Mouse (Mus musculus) limb, embryonic 14.5 days (tissue): ENCODE results near the gene Gm10260. TPM values are rescaled to one million over a fixed set of nuclear protein-coding genes. Genes with fewer than 3 reads are reported as not detected.
A peak's percentile ranks its signal among the peaks of the same experiment; 100 is the strongest.

Experiments used
- ATAC-seq: fragments of 200-750 bp; cut with Nextera tagmentation; 2 replicates; pipeline ENCODE4 v1.8.0; 2017; ENCODE audit warnings: low read depth, moderate number of reproducible peaks, moderate TSS enrichment; ENCODE audit not compliant: low FRiP score
- DNase-seq: peaks from one replicate; pipeline ENCODE4 v3.0.0-alpha.2; 2015; ENCODE audit warnings: low spot score
- H3K27ac ChIP-seq: fragments of 300-500 bp; sonication (generic); replicated peaks from 2 replicates; pipeline ENCODE4 v1.5.1; 2014; ENCODE audit warnings: low read depth, mild to moderate bottlenecking, low read length, moderate library complexity, mixed read lengths
- H3K27me3 ChIP-seq: fragments of 300-500 bp; sonication (generic); 2 replicates; pipeline ENCODE4 v1.6.1; 2014; ENCODE audit warnings: low read length, mixed read lengths; ENCODE audit not compliant: control insufficient read depth, insufficient read depth
- H3K36me3 ChIP-seq: fragments of 300-500 bp; sonication (generic); 2 replicates; pipeline ENCODE4 v1.6.1; 2014; ENCODE audit warnings: mild to moderate bottlenecking, low read length, moderate library complexity, mixed read lengths; ENCODE audit not compliant: control insufficient read depth, insufficient read depth
- H3K4me1 ChIP-seq: fragments of 300-500 bp; sonication (generic); 2 replicates; pipeline ENCODE4 v1.6.1; 2014; ENCODE audit warnings: antibody characterized with exemption, low read length, mixed read lengths; ENCODE audit not compliant: control insufficient read depth, insufficient read depth
- H3K4me2 ChIP-seq: fragments of 300-500 bp; sonication (generic); replicated peaks from 2 replicates; pipeline ENCODE4 v1.6.1; 2014; ENCODE audit warnings: low read depth, mild to moderate bottlenecking, low read length, moderate library complexity; ENCODE audit not compliant: severe bottlenecking
- H3K4me3 ChIP-seq: fragments of 300-500 bp; sonication (generic); replicated peaks from 2 replicates; pipeline ENCODE4 v1.5.1; 2014; ENCODE audit warnings: low read length
- H3K9ac ChIP-seq: fragments of 300-500 bp; sonication (generic); 2 replicates; pipeline ENCODE4 v1.6.1; 2014; ENCODE audit warnings: mild to moderate bottlenecking, low read depth, low read length, moderate library complexity; ENCODE audit not compliant: severe bottlenecking
- H3K9me3 ChIP-seq: fragments of 300-500 bp; sonication (generic); 2 replicates; pipeline ENCODE4 v1.6.1; 2016; ENCODE audit warnings: low read length; ENCODE audit not compliant: control insufficient read depth
- POLR2A ChIP-seq: fragments of 200-500 bp; IDR thresholded peaks from 2 replicates; pipeline ENCODE4 v1.8.0; 2012; ENCODE audit warnings: inconsistent platforms, mild to moderate bottlenecking, moderate library complexity, borderline replicate concordance; ENCODE audit not compliant: insufficient read depth, insufficient read length; ENCODE audit errors: extremely low read depth
- WGBS: fragments of 180-500 bp; shearing (Covaris S2); extraction: QIAGEN DNeasy Blood & Tissue Kit; methylation state at CpG from one replicate; pipeline ENCODE4 v1.1.7; 2014; 5-methylcytosine and 5-hydroxymethylcytosine counted together
- polyA plus RNA-seq, 2 experiments: library from polyadenylated mRNA; depleted of rRNA in 1 of 2; stranded (reverse) in 1 of 2; unstranded in 1 of 2; fragments of >200 nt; fragmentation: Nextera tagmentation in 1 of 2; extraction: Ambion mirVana in 1 of 2; gene quantifications; 2 replicates each; pipeline versions ENCODE4 v1.2.1 to v1.2.3; 2012 to 2014

Gm10260 gene
- polyA plus RNA-seq, 2 experiments: 3.9 to 6.3 TPM

DNA sequence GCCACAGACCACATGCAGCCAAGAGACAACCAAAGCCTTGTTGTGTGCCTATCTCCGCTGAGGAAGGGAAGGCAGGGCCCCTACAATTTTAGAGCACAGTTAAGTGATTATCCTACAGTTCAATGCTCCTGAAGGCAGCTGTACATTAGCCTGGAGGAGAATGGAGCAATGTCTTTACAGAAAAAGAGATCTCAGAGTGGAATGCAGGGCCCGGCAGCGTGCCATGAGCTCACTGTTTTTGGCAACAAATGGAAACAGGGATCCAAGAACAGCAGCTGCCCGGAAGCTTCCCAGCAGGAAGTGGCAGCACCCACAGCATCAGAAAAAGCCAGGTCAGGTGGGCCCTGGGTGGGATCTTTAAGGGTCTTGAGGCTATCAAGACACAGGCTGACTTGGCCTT lies 3.4 kb downstream of the Gm10260 start:
- TF ChIP-seq POLR2A: no peak
- Histone ChIP-seq H3K27ac (0 out of 2 replicates have a peak overlapping the region, but pooled peaks have one; percentile 43), H3K9me3 (no peaks in the 10 kb centered on the region), H3K4me3 (no peak overlapping the region), H3K4me2 (no peak overlapping the region), H3K36me3 (no peaks in the 10 kb centered on the region), H3K4me1 (peaks cover 5% of the 10 kb centered on the region; the same call in 1 of the 2 replicates), H3K27me3 (no peaks in the 10 kb centered on the region), H3K9ac (no peak overlapping the region)
- DNase-seq (peak; percentile 68), ATAC-seq (no peak)
- 63% methylated on average over 4 of the region's 4 CpGs for WGBS

DNA sequence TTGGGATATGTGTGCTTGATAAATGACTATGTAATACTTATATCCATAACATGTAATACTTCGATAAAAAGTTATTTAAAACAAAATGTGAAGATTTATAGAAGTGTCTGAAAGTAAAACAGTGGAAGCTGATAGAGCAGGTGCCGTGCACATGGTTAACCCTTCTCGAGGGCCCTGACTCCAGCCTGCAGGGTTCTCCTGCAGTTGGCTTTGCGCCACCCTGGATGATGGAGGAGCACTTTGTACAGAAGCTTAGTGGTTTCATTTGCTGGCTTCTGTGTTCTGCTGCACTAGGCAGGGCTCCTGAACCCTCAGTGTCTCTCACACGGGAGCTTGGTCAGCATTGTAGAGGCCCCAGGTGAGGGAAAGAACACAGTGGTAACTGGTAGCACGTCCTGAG lies 4.3 kb downstream of the Gm10260 start:
- peaks cover 5% of the 10 kb centered on the region; the same call in 1 of the 2 replicates for H3K4me1 ChIP-seq
- no peak for TF ChIP-seq POLR2A
- no peaks in the 10 kb centered on the region for H3K9me3 ChIP-seq
- H3K36me3 ChIP-seq: no peaks in the 10 kb centered on the region
- WGBS: 74% methylated on average over 6 of the region's 6 CpGs
- no peak for ATAC-seq
- no peak overlapping the region for H3K9ac ChIP-seq
- no peaks in the 10 kb centered on the region for H3K27me3 ChIP-seq
- H3K4me2 ChIP-seq: no peak overlapping the region
- no peak for DNase-seq
- no peak overlapping the region for H3K4me3 ChIP-seq
- H3K27ac ChIP-seq: no peak overlapping the region

DNA sequence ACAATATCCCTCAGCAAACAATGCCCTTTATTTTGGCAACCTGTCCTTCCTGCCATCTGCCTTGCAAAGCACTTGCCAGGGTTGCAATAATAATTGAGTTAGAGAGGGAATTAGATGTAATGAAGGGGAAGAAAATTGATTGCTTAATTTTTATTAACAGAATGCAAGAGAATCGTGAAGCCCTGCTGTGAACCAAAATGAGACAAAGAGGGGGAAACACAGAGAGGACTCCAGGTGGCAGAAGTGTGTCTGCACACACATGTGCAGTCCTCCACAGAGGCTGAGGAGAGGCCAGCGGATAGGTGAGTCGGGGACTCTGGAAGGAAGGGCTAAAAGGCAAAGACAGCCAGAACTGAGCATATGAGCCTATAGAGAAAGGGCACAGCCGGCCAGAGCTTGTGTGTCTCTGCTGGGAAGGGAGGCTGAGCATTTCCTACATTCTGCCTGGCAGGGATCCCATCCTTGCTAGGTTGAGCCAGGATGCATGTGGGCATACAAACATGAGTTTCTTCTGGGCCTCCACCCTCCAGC lies 9.5 kb downstream of the Gm10260 start:
- Histone ChIP-seq H3K36me3 (no peaks in the 10 kb centered on the region), H3K4me2 (no peak overlapping the region), H3K4me1 (peaks cover 11% of the 10 kb centered on the region), H3K9me3 (no peaks in the 10 kb centered on the region), H3K9ac (no peak overlapping the region), H3K27me3 (no peaks in the 10 kb centered on the region), H3K27ac (no peak overlapping the region), H3K4me3 (no peak overlapping the region)
- 63% methylated on average over 4 of the region's 4 CpGs for WGBS
- ATAC-seq (no peak), DNase-seq (no peak)
- TF ChIP-seq POLR2A: no peak

DNA sequence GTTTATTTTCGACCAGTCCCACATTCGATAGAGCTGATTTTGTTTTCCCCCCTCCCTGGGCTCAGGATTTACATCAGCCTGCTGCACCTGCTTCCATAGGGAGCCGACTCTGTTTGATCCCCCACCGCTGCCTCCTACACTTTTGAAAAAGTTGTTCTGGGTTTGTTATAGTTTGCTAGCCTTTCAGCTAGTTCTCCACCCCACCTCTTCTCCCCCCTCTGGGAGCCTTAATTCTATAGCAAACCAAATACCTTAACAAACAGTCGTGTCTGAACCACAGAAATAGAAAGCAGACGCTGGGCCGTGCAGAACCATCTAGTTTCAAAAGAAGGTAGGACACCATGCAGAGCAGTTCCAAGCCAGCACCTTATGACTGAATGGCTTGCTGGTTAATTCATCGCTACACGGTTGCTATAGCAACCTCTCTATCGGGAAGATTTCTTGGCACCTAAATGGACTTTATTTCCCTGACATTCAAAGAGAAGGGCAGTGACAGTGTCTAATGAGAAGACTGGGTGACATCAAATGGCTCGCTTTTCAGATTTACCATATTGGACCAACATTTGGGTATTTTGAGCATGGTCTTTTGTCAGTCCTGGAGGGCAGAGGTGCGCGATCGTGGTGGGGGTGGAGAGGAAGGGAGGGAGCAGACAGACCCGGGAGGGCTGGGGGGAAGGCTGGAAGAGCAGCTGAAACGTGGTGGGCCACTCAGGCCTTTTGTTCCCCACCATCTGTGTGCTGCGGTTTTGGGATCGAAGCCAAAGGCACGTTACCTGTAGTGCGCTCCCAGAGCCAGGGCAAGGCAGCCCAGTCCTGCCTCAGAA lies 13.2 kb downstream of the Gm10260 start:
- Histone ChIP-seq H3K36me3 (no peaks in the 10 kb centered on the region), H3K4me1 (peaks cover 11% of the 10 kb centered on the region), H3K4me3 (no peak overlapping the region), H3K27me3 (no peaks in the 10 kb centered on the region), H3K9ac (no peak overlapping the region), H3K9me3 (no peaks in the 10 kb centered on the region), H3K4me2 (no peak overlapping the region), H3K27ac (no peak overlapping the region)
- no peak for DNase-seq
- peak; percentile 47; the same call in 1 of the 2 replicates for ATAC-seq
- 35% methylated on average over 20 of the region's 20 CpGs for WGBS
- no peak for TF ChIP-seq POLR2A

DNA sequence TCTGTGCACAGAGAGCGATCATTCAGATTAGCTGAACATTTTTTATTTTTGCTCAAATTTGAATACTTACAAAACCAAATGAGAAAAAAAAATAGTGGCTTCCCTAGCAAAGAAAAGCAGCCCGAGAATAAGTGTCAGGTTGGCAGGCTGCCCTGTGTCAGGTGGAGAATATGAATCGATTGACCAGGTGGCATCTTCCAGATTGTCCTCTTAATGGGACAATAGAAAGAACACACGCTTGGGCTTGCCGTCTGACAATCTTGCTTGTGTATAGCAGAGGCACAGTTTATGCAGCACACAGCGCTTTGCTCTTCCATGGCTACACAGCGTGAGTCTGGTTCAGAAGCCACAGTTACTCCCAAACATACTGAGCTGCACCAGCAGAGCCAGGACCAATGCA lies 15.8 kb downstream of the Gm10260 start:
- H3K36me3 ChIP-seq: no peaks in the 10 kb centered on the region
- no peaks in the 10 kb centered on the region for H3K9me3 ChIP-seq
- no peak overlapping the region for H3K9ac ChIP-seq
- H3K4me2 ChIP-seq: no peak overlapping the region
- H3K4me1 ChIP-seq: peaks cover 11% of the 10 kb centered on the region
- TF ChIP-seq POLR2A: no peak
- H3K27ac ChIP-seq: no peak overlapping the region
- 80% methylated on average over 7 of the region's 7 CpGs for WGBS
- H3K4me3 ChIP-seq: no peak overlapping the region
- ATAC-seq (no peak), DNase-seq (no peak)
- no peaks in the 10 kb centered on the region for H3K27me3 ChIP-seq
